Mouse (Mus musculus) forebrain, embryonic 15.5 days (tissue): ENCODE results near the gene Mttp. TPM values are rescaled to one million over a fixed set of nuclear protein-coding genes. Genes with fewer than 3 reads are reported as not detected.

Experiments used
- ATAC-seq: fragments of 200-750 bp; cut with Nextera tagmentation; replicated peaks from 2 replicates; pipeline ENCODE4 v1.8.0; 2017; ENCODE audit warnings: mild to moderate bottlenecking, moderate TSS enrichment, moderate library complexity
- H3K27ac ChIP-seq: fragments of 300-500 bp; sonication (generic); replicated peaks from 2 replicates; pipeline ENCODE4 v1.5.1; 2015; ENCODE audit warnings: mild to moderate bottlenecking, inconsistent platforms
- H3K27me3 ChIP-seq: fragments of 300-500 bp; sonication (generic); 2 replicates; pipeline ENCODE4 v1.6.1; 2015; ENCODE audit warnings: inconsistent platforms
- H3K36me3 ChIP-seq: fragments of 300-500 bp; sonication (generic); 2 replicates; pipeline ENCODE4 v1.6.1; 2015; ENCODE audit warnings: mild to moderate bottlenecking, inconsistent platforms
- H3K4me1 ChIP-seq: fragments of 300-500 bp; sonication (generic); 2 replicates; pipeline ENCODE4 v1.6.1; 2015; ENCODE audit warnings: inconsistent platforms
- H3K4me2 ChIP-seq: fragments of 300-500 bp; sonication (generic); replicated peaks from 2 replicates; pipeline ENCODE4 v1.6.1; 2015; ENCODE audit warnings: mild to moderate bottlenecking, inconsistent platforms
- H3K4me3 ChIP-seq: fragments of 300-500 bp; sonication (generic); 2 replicates; pipeline ENCODE4 v1.5.1; 2015; ENCODE audit warnings: mild to moderate bottlenecking, inconsistent platforms
- H3K9ac ChIP-seq: fragments of 300-500 bp; sonication (generic); replicated peaks from 2 replicates; pipeline ENCODE4 v1.6.1; 2015; ENCODE audit warnings: mild to moderate bottlenecking, inconsistent platforms
- H3K9me3 ChIP-seq: fragments of 300-500 bp; sonication (generic); 2 replicates; pipeline ENCODE4 v1.6.1; 2016; ENCODE audit warnings: inconsistent platforms
- WGBS: fragments of 180-500 bp; shearing (Covaris S2); methylation state at CpG from one replicate; pipeline ENCODE4 v1.1.7; 2015; ENCODE audit warnings: mixed read lengths; 5-methylcytosine and 5-hydroxymethylcytosine counted together
- polyA plus RNA-seq: library from polyadenylated mRNA; unstranded; fragments of >200 nt; fragmentation: Nextera tagmentation; extraction: Ambion mirVana; gene quantifications from 2 replicates; pipeline ENCODE4 v1.2.1, GENCODE M21; 2015

Mttp gene
- polyA plus RNA-seq, 1 experiment from 2014 or later: 8.6 TPM

GRCm38 (mm10) chr3:138103690-138104089 is 41.1 kb downstream of the Mttp start:
- 96% methylated on average over 4 of the region's 4 CpGs for WGBS
- Histone ChIP-seq H3K9me3 (no peaks in the 10 kb centered on the region), H3K27ac (no peak overlapping the region), H3K4me3 (no peak overlapping the region), H3K4me2 (no peak overlapping the region), H3K36me3 (no peaks in the 10 kb centered on the region), H3K9ac (no peak overlapping the region), H3K27me3 (no peaks in the 10 kb centered on the region), H3K4me1 (no peaks in the 10 kb centered on the region)
- no peak for ATAC-seq

- H3K4me1 ChIP-seq: peaks cover 8% of the 10 kb centered on the region; the same call in 1 of the 2 replicates
- H3K27ac ChIP-seq: no peak overlapping the region
- no peak overlapping the region for H3K4me3 ChIP-seq
- 89% methylated on average over 4 of the region's 4 CpGs for WGBS
- H3K36me3 ChIP-seq: no peaks in the 10 kb centered on the region
- no peaks in the 10 kb centered on the region for H3K9me3 ChIP-seq
- H3K4me2 ChIP-seq: no peak overlapping the region
- no peaks in the 10 kb centered on the region for H3K27me3 ChIP-seq
- ATAC-seq: no peak
- H3K9ac ChIP-seq: no peak overlapping the region
Observed at GRCm38 (mm10) chr3:138101936-138102335, 42.8 kb downstream of the Mttp start.

DNA sequence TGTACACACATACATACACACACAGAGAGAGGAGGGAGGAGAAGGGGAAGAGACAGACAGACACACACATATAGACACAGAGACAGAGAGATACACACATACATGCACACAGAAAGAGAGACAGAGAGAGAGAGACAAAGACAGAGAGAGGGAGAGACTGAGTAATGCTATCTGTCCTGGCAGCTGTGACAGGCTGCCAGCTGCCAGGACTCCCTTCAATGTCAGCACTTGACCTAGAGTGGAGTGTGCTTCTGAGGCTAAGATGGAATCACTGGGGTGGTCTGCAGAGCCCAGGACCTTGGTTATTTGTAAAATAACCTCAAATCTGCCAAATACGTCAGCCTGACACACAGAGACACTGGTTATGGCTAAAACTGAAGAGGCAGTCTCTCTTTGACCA is 47.0 kb downstream of the Mttp start:
- WGBS: 74% methylated on average over 1 of the region's 1 CpGs
- Histone ChIP-seq H3K36me3 (no peaks in the 10 kb centered on the region), H3K4me1 (peaks cover 20% of the 10 kb centered on the region), H3K27ac (no peak overlapping the region), H3K9ac (no peak overlapping the region), H3K4me3 (no peak overlapping the region), H3K27me3 (no peaks in the 10 kb centered on the region), H3K4me2 (no peak overlapping the region), H3K9me3 (no peaks in the 10 kb centered on the region)
- ATAC-seq: 0 out of 2 replicates have a peak, but pooled peaks have one; percentile 33

DNA sequence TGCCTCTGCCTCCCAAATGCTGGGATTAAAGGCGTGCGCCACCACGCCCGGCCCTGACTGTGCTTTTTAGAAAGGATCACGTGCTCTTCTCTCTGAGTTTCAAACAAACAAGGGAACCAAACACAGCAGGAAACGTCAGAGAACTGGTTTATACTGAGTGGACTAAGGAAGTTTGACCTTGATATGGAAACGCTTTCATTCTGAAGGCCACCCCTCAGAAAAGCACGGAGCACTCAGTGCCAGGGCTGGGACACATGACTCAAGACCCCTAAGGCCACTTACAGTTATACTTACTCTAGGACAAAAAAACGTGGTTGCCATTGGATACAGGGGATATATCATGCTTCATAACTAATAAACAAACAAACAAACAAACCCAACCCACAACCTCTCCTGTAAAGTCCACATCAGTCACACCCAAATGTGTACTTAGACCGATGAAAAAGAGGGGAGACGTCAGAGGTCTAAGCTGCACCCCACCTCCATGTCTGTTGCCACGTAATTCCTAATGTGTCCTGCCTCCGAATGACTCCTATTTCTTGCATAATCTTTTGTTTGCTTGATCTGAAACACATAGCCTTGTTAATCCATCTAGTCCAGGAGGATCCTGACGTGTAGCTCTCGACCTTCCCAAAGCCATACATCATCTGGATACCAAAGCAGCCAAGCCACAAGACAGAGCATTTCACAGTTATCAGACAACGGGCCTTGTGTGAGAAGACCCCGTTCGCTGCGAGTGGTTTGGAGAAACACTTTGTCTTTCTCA is 48.3 kb downstream of the Mttp start:
- H3K9ac ChIP-seq: no peak overlapping the region
- WGBS: 89% methylated on average over 19 of the region's 19 CpGs

GRCm38 (mm10) chr3:138095718-138096117 is 49.0 kb downstream of the Mttp start:
- Histone ChIP-seq H3K27me3 (no peaks in the 10 kb centered on the region), H3K4me3 (no peak overlapping the region), H3K36me3 (no peaks in the 10 kb centered on the region), H3K9me3 (no peaks in the 10 kb centered on the region), H3K9ac (no peak overlapping the region), H3K4me2 (no peak overlapping the region), H3K27ac (peak overlapping the region; percentile 9; the same call in 1 of the 2 replicates), H3K4me1 (peaks cover 20% of the 10 kb centered on the region)
- 42% methylated on average over 10 of the region's 10 CpGs for WGBS
- ATAC-seq: peak; percentile 57; the same call in 1 of the 2 replicates

More for the DNA sequence above, 48.3 kb downstream of the Mttp start:
- no peaks in the 10 kb centered on the region for H3K9me3 ChIP-seq
- H3K27ac ChIP-seq: no peak overlapping the region
- no peak overlapping the region for H3K4me2 ChIP-seq
- no peaks in the 10 kb centered on the region for H3K27me3 ChIP-seq
- H3K4me3 ChIP-seq: no peak overlapping the region
- ATAC-seq: no peak
- H3K4me1 ChIP-seq: peaks cover 20% of the 10 kb centered on the region
- no peaks in the 10 kb centered on the region for H3K36me3 ChIP-seq

GRCm38 (mm10) chr3:138095301-138095700 is 49.5 kb downstream of the Mttp start:
- H3K9me3 ChIP-seq: no peaks in the 10 kb centered on the region
- no peak overlapping the region for H3K9ac ChIP-seq
- no peaks in the 10 kb centered on the region for H3K27me3 ChIP-seq
- H3K36me3 ChIP-seq: no peaks in the 10 kb centered on the region
- no peak overlapping the region for H3K4me2 ChIP-seq
- no peak overlapping the region for H3K4me3 ChIP-seq
- H3K27ac ChIP-seq: peak overlapping the region; percentile 9; the same call in 1 of the 2 replicates
- WGBS: 53% methylated on average over 3 of the region's 3 CpGs
- ATAC-seq: peak; percentile 38; the same call in 1 of the 2 replicates
- H3K4me1 ChIP-seq: peaks cover 20% of the 10 kb centered on the region

DNA sequence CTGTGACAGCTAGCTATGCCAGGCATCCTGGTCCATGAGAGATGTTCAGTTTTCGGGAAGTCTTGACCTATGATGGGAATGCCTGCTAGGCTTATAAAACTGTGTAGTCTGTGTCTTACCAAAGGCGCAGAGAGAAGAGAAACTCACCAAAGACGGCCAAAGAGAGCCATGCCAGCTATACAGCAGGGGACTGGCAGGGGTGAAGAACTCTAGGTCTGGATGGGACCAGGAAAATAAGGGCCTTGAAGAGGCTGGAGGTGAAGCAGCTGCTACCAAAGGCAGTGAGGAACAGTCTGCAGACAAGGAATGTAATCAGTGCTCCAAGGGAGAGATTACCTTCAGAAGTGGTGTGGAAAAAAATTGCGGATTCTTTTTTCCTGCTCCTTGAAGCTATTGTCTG is 60.9 kb downstream of the Mttp start:
- H3K9me3 ChIP-seq: no peaks in the 10 kb centered on the region
- ATAC-seq: no peak
- H3K4me3 ChIP-seq: no peak overlapping the region
- H3K4me2 ChIP-seq: no peak overlapping the region
- no peak overlapping the region for H3K9ac ChIP-seq
- 70% methylated on average over 4 of the region's 4 CpGs for whole genome bisulfite sequencing
- no peaks in the 10 kb centered on the region for H3K27me3 ChIP-seq
- no peaks in the 10 kb centered on the region for H3K36me3 ChIP-seq
- H3K27ac ChIP-seq: no peak overlapping the region
- peaks cover 3% of the 10 kb centered on the region; the same call in 1 of the 2 replicates for H3K4me1 ChIP-seq

GRCm38 (mm10) chr3:138083073-138083637 is 61.6 kb downstream of the Mttp start:
- no peak overlapping the region for H3K4me3 ChIP-seq
- H3K27me3 ChIP-seq: no peaks in the 10 kb centered on the region
- H3K4me1 ChIP-seq: peaks cover 3% of the 10 kb centered on the region; the same call in 1 of the 2 replicates
- no peaks in the 10 kb centered on the region for H3K36me3 ChIP-seq
- no peak overlapping the region for H3K4me2 ChIP-seq
- no peak overlapping the region for H3K27ac ChIP-seq
- no peaks in the 10 kb centered on the region for H3K9me3 ChIP-seq
- ATAC-seq: no peak
- H3K9ac ChIP-seq: no peak overlapping the region
- 83% methylated on average over 1 of the region's 1 CpGs for WGBS

- peaks cover 20% of the 10 kb centered on the region; the same call in 1 of the 2 replicates for H3K4me1 ChIP-seq
- no peak overlapping the region for H3K4me2 ChIP-seq
- 69% methylated on average over 1 of the region's 1 CpGs for WGBS
- no peaks in the 10 kb centered on the region for H3K9me3 ChIP-seq
- H3K27me3 ChIP-seq: no peaks in the 10 kb centered on the region
- no peak overlapping the region for H3K4me3 ChIP-seq
- no peak overlapping the region for H3K9ac ChIP-seq
- ATAC-seq: no peak
- no peak overlapping the region for H3K27ac ChIP-seq
- H3K36me3 ChIP-seq: no peaks in the 10 kb centered on the region
Observed at GRCm38 (mm10) chr3:138078701-138079100, 66.1 kb downstream of the Mttp start.

DNA sequence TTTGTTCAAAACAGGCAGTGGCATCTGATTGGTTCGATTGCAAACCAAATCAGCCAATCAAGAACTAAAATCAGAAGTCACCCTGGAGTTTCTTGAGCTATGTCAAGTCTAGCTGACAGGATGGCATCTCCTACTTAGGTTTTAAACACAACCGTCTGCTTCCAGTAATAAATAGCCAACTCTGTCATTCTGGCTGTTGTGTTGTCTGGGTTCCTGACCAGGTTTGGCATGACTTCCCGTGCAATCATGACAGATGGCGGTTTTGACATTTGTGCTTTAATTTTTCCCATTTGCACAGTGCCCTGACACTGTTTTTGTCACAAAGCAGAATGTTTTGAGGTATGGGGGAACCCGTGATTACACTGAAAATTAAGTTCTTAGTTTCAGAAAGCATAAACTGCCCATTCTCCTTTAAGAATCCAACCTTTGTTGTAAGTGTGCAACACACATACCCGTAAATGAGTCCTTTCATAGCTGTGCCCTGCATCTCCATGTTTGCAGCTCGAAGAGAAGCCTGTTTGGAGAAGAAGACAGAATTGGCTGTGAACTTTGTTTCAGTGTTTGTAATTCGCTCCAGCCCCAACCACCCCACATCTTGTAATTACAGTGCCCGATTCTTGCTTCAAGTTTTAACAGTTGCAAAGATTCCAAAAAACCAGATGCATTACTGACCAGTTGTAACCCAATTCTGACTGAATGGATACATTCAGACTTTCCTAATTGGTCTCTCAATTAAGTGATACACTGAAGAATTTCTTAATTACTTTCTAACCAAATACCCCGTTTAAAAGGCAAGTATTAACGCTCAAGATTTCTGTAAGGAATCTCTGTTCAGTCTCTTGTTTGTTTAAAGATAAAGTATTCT is 67.1 kb downstream of the Mttp start:
- H3K4me1 ChIP-seq: peaks cover 17% of the 10 kb centered on the region; the same call in 1 of the 2 replicates
- peak; percentile 86 for ATAC-seq
- peak overlapping the region; percentile 48; the same call in 1 of the 2 replicates for H3K27ac ChIP-seq
- H3K27me3 ChIP-seq: no peaks in the 10 kb centered on the region
- H3K36me3 ChIP-seq: no peaks in the 10 kb centered on the region
- H3K9me3 ChIP-seq: no peaks in the 10 kb centered on the region
- H3K4me2 ChIP-seq: no peak overlapping the region; the same call in 1 of the 2 replicates
- no peak overlapping the region for H3K9ac ChIP-seq
- WGBS: 38% methylated on average over 11 of the region's 11 CpGs
- no peak overlapping the region for H3K4me3 ChIP-seq

- Histone ChIP-seq H3K4me3 (no peak overlapping the region), H3K4me2 (no peak overlapping the region), H3K27ac (no peak overlapping the region), H3K4me1 (peaks cover 17% of the 10 kb centered on the region; the same call in 1 of the 2 replicates), H3K9ac (no peak overlapping the region), H3K27me3 (no peaks in the 10 kb centered on the region), H3K36me3 (no peaks in the 10 kb centered on the region), H3K9me3 (no peaks in the 10 kb centered on the region)
- ATAC-seq: peak; percentile 44; the same call in 1 of the 2 replicates
- WGBS: 42% methylated on average over 8 of the region's 8 CpGs
Observed at GRCm38 (mm10) chr3:138075209-138075608, 69.6 kb downstream of the Mttp start.

- Histone ChIP-seq H3K27ac (no peak overlapping the region), H3K9ac (no peak overlapping the region), H3K4me2 (no peak overlapping the region), H3K9me3 (no peaks in the 10 kb centered on the region), H3K27me3 (no peaks in the 10 kb centered on the region), H3K36me3 (no peaks in the 10 kb centered on the region), H3K4me3 (no peak overlapping the region), H3K4me1 (peaks cover 17% of the 10 kb centered on the region; the same call in 1 of the 2 replicates)
- ATAC-seq: no peak
- WGBS: 100% methylated on average over 1 of the region's 1 CpGs
Observed at GRCm38 (mm10) chr3:138074214-138074613, 70.6 kb downstream of the Mttp start.
